Mouse (Mus musculus): ENCODE data around the gene Gm4131. TPM values are rescaled to one million over a fixed set of nuclear protein-coding genes. Genes with fewer than 3 reads are reported as not detected.

The Gm4131 gene
- polyA plus RNA-seq (2017; shearing (Covaris generic)) = not detected

GRCm38 (mm10) chr14:62566821-62567220, at the start of gene Gm4131:
Gene Gm4131, minus strand, starts transcription at chr14:62566921.

GRCm38 (mm10) chr14:62555309-62555829, 11.4 kb downstream of the Gm4131 start, which contains the start of gene Fam124a:
Gene Fam124a, plus strand, starts transcription at chr14:62555737.

GRCm38 (mm10) chr14:62456239-62456747, 110.4 kb downstream of the Gm4131 start, which contains the start of gene Gucy1b2:
Gene Gucy1b2, minus strand, starts transcription at chr14:62456289.

Other genes with a start within 250 kb of the Gm4131 start
- gene Gucy1b2, start 110.6 kb downstream of the Gm4131 start, polyA plus RNA-seq (2017; shearing (Covaris generic)) = not detected
- gene Fam124a, start 11.2 kb downstream of the Gm4131 start, polyA plus RNA-seq (2017; shearing (Covaris generic)) = not detected
- gene Serpine3, start 96.7 kb upstream of the Gm4131 start, polyA plus RNA-seq (2017; shearing (Covaris generic)) = not detected
- 46.1 TPM for gene Ints6, start 194.2 kb upstream of the Gm4131 start, polyA plus RNA-seq (2017; shearing (Covaris generic))

Data from CD4-positive, CD25-positive, alpha-beta regulatory T cell, adult 9 weeks (primary cell).